Mouse (Mus musculus) small intestine, adult 2 months (tissue): ENCODE data around the gene Lrrc29. TPM values are rescaled to one million over a fixed set of nuclear protein-coding genes. Genes with fewer than 3 reads are reported as not detected.
A peak's percentile ranks its signal among the peaks of the same experiment; 100 is the strongest.

Experiments used
- H3K27ac ChIP-seq: fragments of 200-500 bp; 2 replicates; pipeline ENCODE4 v1.5.1; 2012; ENCODE audit warnings: low read depth, low read length, control low read depth, inconsistent platforms; ENCODE audit not compliant: insufficient read depth
- H3K27me3 ChIP-seq: fragments of 200-500 bp; 2 replicates; pipeline ENCODE4 v1.6.1; 2012; ENCODE audit warnings: mild to moderate bottlenecking, moderate library complexity, low read length, inconsistent platforms; ENCODE audit not compliant: control insufficient read depth, insufficient read depth
- H3K36me3 ChIP-seq: fragments of 200-500 bp; 2 replicates; pipeline ENCODE4 v1.6.1; 2012; ENCODE audit warnings: mild to moderate bottlenecking, low read length, control low read depth, inconsistent platforms; ENCODE audit not compliant: control insufficient read depth, insufficient read depth
- H3K4me1 ChIP-seq: fragments of 200-500 bp; 2 replicates; pipeline ENCODE4 v1.6.1; 2012; ENCODE audit warnings: low read length, inconsistent platforms, mixed read lengths; ENCODE audit not compliant: control insufficient read depth, insufficient read depth, insufficient read length
- H3K4me3 ChIP-seq: fragments of 200-500 bp; 2 replicates; pipeline ENCODE4 v1.5.1; 2012; ENCODE audit warnings: low read depth, mild to moderate bottlenecking, control low read depth, inconsistent platforms, low read length, moderate library complexity
- CTCF ChIP-seq: fragments of 200-500 bp; IDR thresholded peaks from 2 replicates; pipeline ENCODE4 v1.5.1; 2012; ENCODE audit warnings: low read depth, mild to moderate bottlenecking, control low read depth, inconsistent platforms, low read length, moderate library complexity, mixed read lengths; ENCODE audit not compliant: insufficient replicate concordance, insufficient read length; ENCODE audit errors: extremely low read depth
- POLR2A ChIP-seq: fragments of 200-500 bp; IDR thresholded peaks from 2 replicates; pipeline ENCODE4 v1.6.1; 2012; ENCODE audit warnings: low read depth, mild to moderate bottlenecking, control low read depth, inconsistent platforms, low read length, moderate library complexity
- WGBS: fragments of 180-500 bp; shearing (Covaris S2); methylation state at CpG from one replicate; pipeline ENCODE4 v1.1.7; 2018; 5-methylcytosine and 5-hydroxymethylcytosine counted together
- polyA plus RNA-seq: library from polyadenylated mRNA; depleted of rRNA; stranded (reverse); fragments of >200 nt; gene quantifications from 2 replicates; pipeline ENCODE4 v1.2.3, GENCODE M21; 2012

The Lrrc29 gene
- polyA plus RNA-seq, 1 experiment, result 6.9 TPM

- H3K36me3 ChIP-seq, result peaks cover 46% of the 10 kb centered on the region
- H3K4me3 ChIP-seq, result no peak overlapping the region
- peaks cover 9% of the 10 kb centered on the region for H3K4me1 ChIP-seq
- no peak overlapping the region for H3K27ac ChIP-seq
- H3K27me3 ChIP-seq, result no peaks in the 10 kb centered on the region
- WGBS, result 97% methylated on average over 13 of the region's 13 CpGs
- TF ChIP-seq POLR2A, result no peak
- no peak for TF ChIP-seq CTCF
Observed at GRCm38 (mm10) chr8:105307670-105308069, 18.4 kb downstream of the Lrrc29 start.

GRCm38 (mm10) chr8:105306146-105306691, 19.9 kb downstream of the Lrrc29 start:
- H3K27me3 ChIP-seq, result no peaks in the 10 kb centered on the region
- peaks cover 9% of the 10 kb centered on the region for H3K4me1 ChIP-seq
- H3K36me3 ChIP-seq, result peaks cover 54% of the 10 kb centered on the region
- peak overlapping the region; percentile 92 for H3K4me3 ChIP-seq
- no peak overlapping the region for H3K27ac ChIP-seq
- 25% methylated on average over 5 of the region's 5 CpGs for WGBS
- TF ChIP-seq POLR2A (no peak; the same call in 1 of the 2 replicates), CTCF (peak; percentile 11; the same call in 1 of the 2 replicates)

- peaks cover 57% of the 10 kb centered on the region for H3K36me3 ChIP-seq
- no peaks in the 10 kb centered on the region for H3K27me3 ChIP-seq
- H3K27ac ChIP-seq, result peak within 1 kb of the TSS; percentile 89
- peaks cover 9% of the 10 kb centered on the region for H3K4me1 ChIP-seq
- peak within 1 kb of the TSS; percentile 92 for H3K4me3 ChIP-seq
- TF ChIP-seq CTCF (no peak), POLR2A (peak; percentile 72; the same call in 1 of the 2 replicates)
- 7% methylated on average over 30 of the region's 30 CpGs for WGBS
Observed at GRCm38 (mm10) chr8:105305211-105306145, 20.6 kb downstream of the Lrrc29 start, which contains the start of gene Elmo3. Gene Elmo3 (plus strand): TSS chr8:105305601.

GRCm38 (mm10) chr8:105304325-105305210, 21.5 kb downstream of the Lrrc29 start:
- Histone ChIP-seq H3K27ac (no peak overlapping the region), H3K36me3 (peaks cover 60% of the 10 kb centered on the region), H3K27me3 (no peaks in the 10 kb centered on the region), H3K4me3 (no peak overlapping the region), H3K4me1 (peaks cover 11% of the 10 kb centered on the region)
- 46% methylated on average over 9 of the region's 9 CpGs for WGBS
- TF ChIP-seq POLR2A, result no peak
- no peak for TF ChIP-seq CTCF

- H3K4me1 ChIP-seq, result peaks cover 12% of the 10 kb centered on the region
- H3K36me3 ChIP-seq, result peaks cover 58% of the 10 kb centered on the region
- no peak overlapping the region for H3K4me3 ChIP-seq
- H3K27ac ChIP-seq, result no peak overlapping the region
- WGBS, result 79% methylated on average over 9 of the region's 9 CpGs
- TF ChIP-seq CTCF (no peak), POLR2A (no peak)
- no peaks in the 10 kb centered on the region for H3K27me3 ChIP-seq
Observed at GRCm38 (mm10) chr8:105303874-105304273, 22.2 kb downstream of the Lrrc29 start.

- WGBS, result 78% methylated on average over 8 of the region's 8 CpGs
- H3K27me3 ChIP-seq, result no peaks in the 10 kb centered on the region
- no peak overlapping the region for H3K4me3 ChIP-seq
- H3K4me1 ChIP-seq, result peaks cover 16% of the 10 kb centered on the region
- H3K27ac ChIP-seq, result no peak overlapping the region
- peaks cover 55% of the 10 kb centered on the region for H3K36me3 ChIP-seq
- TF ChIP-seq CTCF, result no peak
- TF ChIP-seq POLR2A, result no peak
Observed at GRCm38 (mm10) chr8:105303396-105303795, 22.7 kb downstream of the Lrrc29 start.
